In the genomic region with DNA sequence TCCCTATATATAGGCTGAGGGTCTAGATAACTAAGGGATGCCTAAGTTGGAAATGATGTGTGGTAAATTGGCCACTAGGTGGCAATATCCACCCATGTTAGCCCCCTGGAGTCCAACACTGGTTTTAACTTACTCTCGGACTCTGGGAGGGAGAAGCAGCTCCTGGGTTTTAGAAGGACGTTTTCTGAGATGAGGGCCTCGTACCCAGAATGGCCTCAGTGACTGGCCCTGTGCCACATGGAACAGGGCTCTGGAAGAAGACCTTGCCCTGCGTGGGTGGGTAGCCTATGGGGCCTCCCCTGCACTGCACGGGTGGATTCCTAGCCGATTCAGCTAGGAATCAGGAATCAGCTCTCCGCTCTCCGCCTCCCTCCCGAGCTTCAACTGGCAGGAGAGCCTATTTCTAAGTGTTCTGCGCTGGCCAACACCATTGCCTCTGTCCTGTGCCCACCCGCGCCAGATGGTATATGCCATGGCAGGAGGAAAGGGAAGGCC, we compare ENCODE assay signal across 8 mouse cellular contexts. TPM values are rescaled to one million over a fixed set of nuclear protein-coding genes. Genes with fewer than 3 reads are reported as not detected.
DNase-seq lines count a peak whose midpoint lies in the region; ATAC-seq and TF ChIP-seq lines count a peak whose summit lies in the region.

No protein-coding gene starts in this region.

- H3K36me3 ChIP-seq in forebrain, embryonic 10.5 days (replicated peaks), result no peaks in the 10 kb centered on the region
- H3K36me3 ChIP-seq in liver, embryonic 15.5 days (replicated peaks), result no peaks in the 10 kb centered on the region
- no peaks in the 10 kb centered on the region for H3K36me3 ChIP-seq in neural tube, embryonic 13.5 days

- H3K9ac ChIP-seq in liver, embryonic 15.5 days, result no peak overlapping the region
- peak overlapping the region; percentile 54; the same call in 1 of the 2 replicates for H3K9ac ChIP-seq in neural tube, embryonic 13.5 days

- no peaks in the 10 kb centered on the region for H3K9me3 ChIP-seq in forebrain, embryonic 10.5 days
- no peaks in the 10 kb centered on the region for H3K9me3 ChIP-seq in liver, embryonic 15.5 days (replicated peaks)
- no peaks in the 10 kb centered on the region for H3K9me3 ChIP-seq in neural tube, embryonic 13.5 days

- TF ChIP-seq CTCF in brain, embryonic 14.5 days (IDR thresholded peaks at IDR 0.05; ENCODE audit: borderline replicate concordance, extremely low read depth, insufficient read depth, insufficient read length), result peak; percentile 86

- peak; percentile 50 to 63 for DNase-seq in CD8-positive naive resting alpha-beta T cell, adult 2 months (ENCODE audit: low read depth in 2 of 2, low spot score in 2 of 2)
- peak; percentile 91 for DNase-seq in brain, embryonic 14.5 days (ENCODE audit: low read depth)
- DNase-seq in forebrain, embryonic 10.5 days (ENCODE audit: extremely low spot score, low spot score), result peak; percentile 71
- peak; percentile 84 to 85 for DNase-seq in heart, postnatal 10 days
- peak; percentile 72 to 75 for DNase-seq in kidney, postnatal 36 days
- peak; percentile 27 to 60 for DNase-seq in thymus, postnatal 10 days (ENCODE audit: low spot score in 2 of 2)

- WGBS in forebrain, embryonic 10.5 days, result 35% methylated on average over 12 of the region's 12 CpGs
- 31% methylated on average over 12 of the region's 12 CpGs for WGBS in liver, embryonic 15.5 days (ENCODE audit: insufficient replicate concordance)
- WGBS in neural tube, embryonic 13.5 days, result 39% methylated on average over 12 of the region's 12 CpGs

- peak overlapping the region; percentile 50 for H3K4me2 ChIP-seq in liver, embryonic 15.5 days
- H3K4me2 ChIP-seq in neural tube, embryonic 13.5 days, result peak overlapping the region; percentile 46

- no peak for TF ChIP-seq POLR2A in brain, embryonic 14.5 days (IDR thresholded peaks at IDR 0.05; ENCODE audit: borderline replicate concordance, extremely low read depth, insufficient read depth, insufficient read length, poor library complexity, severe bottlenecking)

- peak overlapping the region; percentile 28 for H3K4me3 ChIP-seq in forebrain, embryonic 10.5 days
- H3K4me3 ChIP-seq in liver, embryonic 15.5 days (replicated peaks), result no peak overlapping the region
- no peak overlapping the region for H3K4me3 ChIP-seq in neural tube, embryonic 13.5 days

- intact Hi-C loops in heart, postnatal 10 days (cut with DNase I), result loop anchor here (1.0 to 5.0 kb wide), 5 partner anchors 36 to 331 kb away; partner anchors contain the start of gene Snupn

- H3K27ac ChIP-seq in forebrain, embryonic 10.5 days, result peak overlapping the region; percentile 42
- no peak overlapping the region for H3K27ac ChIP-seq in liver, embryonic 15.5 days (replicated peaks)
- H3K27ac ChIP-seq in neural tube, embryonic 13.5 days (replicated peaks), result no peak overlapping the region

- peaks cover 30% of the 10 kb centered on the region for H3K27me3 ChIP-seq in forebrain, embryonic 10.5 days (ENCODE audit: poor library complexity, severe bottlenecking)
- peaks cover 6% of the 10 kb centered on the region for H3K27me3 ChIP-seq in liver, embryonic 15.5 days
- H3K27me3 ChIP-seq in neural tube, embryonic 13.5 days, result peaks cover 25% of the 10 kb centered on the region

- H3K4me1 ChIP-seq in forebrain, embryonic 10.5 days, result peaks cover 24% of the 10 kb centered on the region
- peaks cover 10% of the 10 kb centered on the region for H3K4me1 ChIP-seq in liver, embryonic 15.5 days (replicated peaks)
- peaks cover 22% of the 10 kb centered on the region for H3K4me1 ChIP-seq in neural tube, embryonic 13.5 days (replicated peaks)

- 0 out of 2 replicates have a peak, but pooled peaks have one; percentile 10 for ATAC-seq in liver, embryonic 15.5 days (ENCODE audit: insufficient read depth)
- ATAC-seq in neural tube, embryonic 13.5 days (ENCODE audit: low read depth), result peak; percentile 38

RNA-seq across cellular contexts. Expression of gene Cspg4, which starts 26.7 kb away (rescaled TPM):
- 4.4 and 8.2 TPM in 2 replicates for polyA plus RNA-seq in brain, embryonic 14.5 days (2012; rRNA removed)
- 0.88 and 1.1 TPM in 2 replicates for polyA plus RNA-seq in forebrain, embryonic 10.5 days (2016; fragmentation: Nextera tagmentation; extraction: Ambion mirVana)
- 10 to 100 TPM; 42.6 to 43.4 TPM for total RNA-seq in heart, postnatal 10 days (2021)
- polyA plus RNA-seq in liver, embryonic 15.5 days (2015; fragmentation: Nextera tagmentation; extraction: Ambion mirVana), result 0.61 and 0.75 TPM in 2 replicates
- 6.0 and 6.5 TPM in 2 replicates for polyA plus RNA-seq in neural tube, embryonic 13.5 days (2015; fragmentation: Nextera tagmentation; extraction: Ambion mirVana)

RNA-seq across cellular contexts. Expression of gene Odf3l1, which starts 27.1 kb away (rescaled TPM):
- 0.14 and 0.18 TPM in 2 replicates for polyA plus RNA-seq in brain, embryonic 14.5 days (2012; rRNA removed)
- polyA plus RNA-seq in forebrain, embryonic 10.5 days (2016; fragmentation: Nextera tagmentation; extraction: Ambion mirVana), result not detected in 2 replicates
- under 1 TPM in 1 of 2 experiments, not detected in 1; 0.32 TPM for total RNA-seq in heart, postnatal 10 days (2021)
- 0.10 TPM in 1 of 2 replicates, not detected in the other for polyA plus RNA-seq in liver, embryonic 15.5 days (2015; fragmentation: Nextera tagmentation; extraction: Ambion mirVana)
- polyA plus RNA-seq in neural tube, embryonic 13.5 days (2015; fragmentation: Nextera tagmentation; extraction: Ambion mirVana), result 0.28 TPM in 1 of 2 replicates, not detected in the other

RNA-seq across cellular contexts. Expression of gene Snx33, which starts 36.6 kb away (rescaled TPM):
- 3.0 and 4.0 TPM in 2 replicates for polyA plus RNA-seq in brain, embryonic 14.5 days (2012; rRNA removed)
- polyA plus RNA-seq in forebrain, embryonic 10.5 days (2016; fragmentation: Nextera tagmentation; extraction: Ambion mirVana), result 8.6 and 9.9 TPM in 2 replicates
- 10 to 100 TPM; 11.5 to 13.1 TPM for total RNA-seq in heart, postnatal 10 days (2021)
- polyA plus RNA-seq in liver, embryonic 15.5 days (2015; fragmentation: Nextera tagmentation; extraction: Ambion mirVana), result 1.3 and 1.6 TPM in 2 replicates
- 2.9 TPM in 2 replicates for polyA plus RNA-seq in neural tube, embryonic 13.5 days (2015; fragmentation: Nextera tagmentation; extraction: Ambion mirVana)

RNA-seq across cellular contexts. Expression of gene Imp3, which starts 45.7 kb away (rescaled TPM):
- polyA plus RNA-seq in brain, embryonic 14.5 days (2012; rRNA removed), result 134 and 190 TPM in 2 replicates
- 62.6 and 72.1 TPM in 2 replicates for polyA plus RNA-seq in forebrain, embryonic 10.5 days (2016; fragmentation: Nextera tagmentation; extraction: Ambion mirVana)
- 10 to 100 TPM; 45.5 to 48.7 TPM for total RNA-seq in heart, postnatal 10 days (2021)
- 40.3 and 42.6 TPM in 2 replicates for polyA plus RNA-seq in liver, embryonic 15.5 days (2015; fragmentation: Nextera tagmentation; extraction: Ambion mirVana)
- 80.2 and 85.5 TPM in 2 replicates for polyA plus RNA-seq in neural tube, embryonic 13.5 days (2015; fragmentation: Nextera tagmentation; extraction: Ambion mirVana)

RNA-seq across cellular contexts. Expression of gene Snupn, which starts 59.1 kb away (rescaled TPM):
- polyA plus RNA-seq in brain, embryonic 14.5 days (2012; rRNA removed), result 15.2 and 17.6 TPM in 2 replicates
- 28.9 and 29.3 TPM in 2 replicates for polyA plus RNA-seq in forebrain, embryonic 10.5 days (2016; fragmentation: Nextera tagmentation; extraction: Ambion mirVana)
- total RNA-seq in heart, postnatal 10 days (2021), result 1 to 10 TPM; 8.8 to 9.1 TPM
- 8.3 and 8.4 TPM in 2 replicates for polyA plus RNA-seq in liver, embryonic 15.5 days (2015; fragmentation: Nextera tagmentation; extraction: Ambion mirVana)
- 28.7 and 29.0 TPM in 2 replicates for polyA plus RNA-seq in neural tube, embryonic 13.5 days (2015; fragmentation: Nextera tagmentation; extraction: Ambion mirVana)
